Mouse (Mus musculus) CD4-positive helper T cell, adult 2 months (primary cell): ENCODE data around the gene Atad1.

Source experiments
- DNase-seq: peaks from one replicate; pipeline ENCODE4 v3.0.0-alpha.2; 2012; ENCODE audit warnings: low read depth, missing footprints, low spot score

Gene Atad1

GRCm38 (mm10) chr19:32622142-32622541 is 117.4 kb downstream of the Atad1 start:
- no peak for DNase-seq
